Mouse (Mus musculus) testis, adult 2 months (tissue): ENCODE measurements around the gene Nmrk1.

Experiments used
- CTCF ChIP-seq: fragments of 200-500 bp; IDR thresholded peaks from 2 replicates; pipeline ENCODE4 v1.5.1; 2012; ENCODE audit warnings: low read depth, mild to moderate bottlenecking, inconsistent platforms, low read length, moderate library complexity; ENCODE audit not compliant: control insufficient read depth, insufficient read depth, insufficient replicate concordance
- POLR2A ChIP-seq: fragments of 200-500 bp; IDR thresholded peaks from 2 replicates; pipeline ENCODE4 v1.6.1; 2012; ENCODE audit warnings: low read depth, mild to moderate bottlenecking, inconsistent platforms, low read length, moderate library complexity; ENCODE audit not compliant: control insufficient read depth

GRCm38 (mm10) chr19:18637954-18638353 is 6.2 kb downstream of the Nmrk1 start:
- TF ChIP-seq CTCF (no peak), POLR2A (no peak)
